Mouse (Mus musculus) liver, adult 2 months (tissue): ENCODE results near the gene Tmco1.

Source experiments
- CTCF ChIP-seq: fragments of 200-500 bp; IDR thresholded peaks from 2 replicates; pipeline ENCODE4 v1.5.1; 2011; ENCODE audit warnings: low read depth, low read length, control low read depth
- POLR2A ChIP-seq: fragments of 200-500 bp; IDR thresholded peaks from 2 replicates; pipeline ENCODE4 v1.6.1; 2011; ENCODE audit warnings: low read length, control low read depth; ENCODE audit not compliant: insufficient read depth; ENCODE audit errors: extremely low read depth

- no peak for TF ChIP-seq POLR2A
- TF ChIP-seq CTCF = no peak
Observed at GRCm38 (mm10) chr1:167372739-167373138, 64.6 kb downstream of the Tmco1 start.
